Mouse (Mus musculus): Measurements from ENCODE around the gene Srrm4.

DNA sequence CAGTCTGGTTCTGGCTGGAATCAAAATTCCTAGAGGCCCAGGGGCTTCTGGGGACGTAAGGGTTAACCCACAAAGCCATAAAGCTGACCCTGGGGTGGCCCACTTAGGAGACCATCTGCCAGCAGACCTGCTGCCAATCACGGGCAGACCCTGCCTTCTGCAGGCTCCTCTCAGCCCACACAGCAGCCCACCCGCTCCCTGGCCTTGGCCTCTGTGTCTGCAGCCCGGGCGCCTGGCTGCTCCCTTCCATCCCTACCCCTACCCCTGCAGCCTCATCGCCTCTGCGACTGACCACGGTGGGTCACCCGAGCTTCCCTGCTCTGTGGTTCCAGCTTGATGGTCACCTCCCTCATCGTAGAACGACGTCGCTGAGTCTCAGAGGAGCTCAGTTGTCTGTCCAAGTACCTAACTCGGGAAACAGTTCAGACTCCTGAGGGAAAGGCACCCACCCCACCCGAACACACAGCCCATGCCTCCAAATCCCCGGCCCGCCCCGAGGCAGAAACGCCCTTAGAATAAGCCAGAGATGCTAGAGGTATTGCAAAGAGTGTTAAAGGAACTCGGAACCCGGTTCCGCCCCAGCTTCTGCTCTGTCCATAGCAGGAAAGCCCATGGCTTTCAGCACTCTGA is 20.3 kb downstream of the Srrm4 start:
- TF ChIP-seq CTCF (conservative IDR thresholded peaks at IDR 0.05; ENCODE audit: low read length) (no peak), POU5F1 (IDR thresholded peaks at IDR 0.05; ENCODE audit: borderline replicate concordance, low read length) (no peak), NANOG (IDR thresholded peaks at IDR 0.05; ENCODE audit: borderline replicate concordance, low read length) (no peak)

Data from E14TG2a.4 (cell line).